Mouse (Mus musculus) neural tube, embryonic 15.5 days (tissue): Measurements from ENCODE around the gene Tln1. TPM values are rescaled to one million over a fixed set of nuclear protein-coding genes. Genes with fewer than 3 reads are reported as not detected.

Source experiments
- ATAC-seq: fragments of 200-750 bp; cut with Nextera tagmentation; 2 replicates; pipeline ENCODE4 v1.8.0; 2017; ENCODE audit warnings: mild to moderate bottlenecking, moderate TSS enrichment, moderate library complexity; ENCODE audit not compliant: low FRiP score
- H3K27ac ChIP-seq: fragments of 300-500 bp; sonication (generic); replicated peaks from 2 replicates; pipeline ENCODE4 v1.5.1; 2015; ENCODE audit warnings: mild to moderate bottlenecking, inconsistent platforms
- H3K27me3 ChIP-seq: fragments of 300-500 bp; sonication (generic); replicated peaks from 2 replicates; pipeline ENCODE4 v1.6.1; 2015; ENCODE audit warnings: inconsistent platforms
- H3K36me3 ChIP-seq: fragments of 300-500 bp; sonication (generic); 2 replicates; pipeline ENCODE4 v1.6.1; 2015; ENCODE audit warnings: inconsistent platforms
- H3K4me1 ChIP-seq: fragments of 300-500 bp; sonication (generic); 2 replicates; pipeline ENCODE4 v1.6.1; 2015; ENCODE audit warnings: inconsistent platforms
- H3K4me2 ChIP-seq: fragments of 300-500 bp; sonication (generic); 2 replicates; pipeline ENCODE4 v1.6.1; 2015; ENCODE audit warnings: inconsistent platforms, mild to moderate bottlenecking, moderate library complexity
- H3K4me3 ChIP-seq: fragments of 300-500 bp; sonication (generic); replicated peaks from 2 replicates; pipeline ENCODE4 v1.5.1; 2015; ENCODE audit warnings: mild to moderate bottlenecking, inconsistent platforms
- H3K9ac ChIP-seq: fragments of 300-500 bp; sonication (generic); replicated peaks from 2 replicates; pipeline ENCODE4 v1.6.1; 2015; ENCODE audit warnings: mild to moderate bottlenecking, inconsistent platforms
- H3K9me3 ChIP-seq: fragments of 300-500 bp; sonication (generic); replicated peaks from 2 replicates; pipeline ENCODE4 v1.6.1; 2016; ENCODE audit warnings: inconsistent platforms
- WGBS: fragments of 180-500 bp; shearing (Covaris S2); methylation state at CpG from one replicate; pipeline ENCODE4 v1.1.7; 2015; ENCODE audit warnings: mixed read lengths; 5-methylcytosine and 5-hydroxymethylcytosine counted together
- polyA plus RNA-seq: library from polyadenylated mRNA; unstranded; fragments of >200 nt; fragmentation: Nextera tagmentation; extraction: Ambion mirVana; gene quantifications from 2 replicates; pipeline ENCODE4 v1.2.1, GENCODE M21; 2015

Gene Tln1
- polyA plus RNA-seq, 1 experiment from 2014 or later, result 70.8 TPM

DNA sequence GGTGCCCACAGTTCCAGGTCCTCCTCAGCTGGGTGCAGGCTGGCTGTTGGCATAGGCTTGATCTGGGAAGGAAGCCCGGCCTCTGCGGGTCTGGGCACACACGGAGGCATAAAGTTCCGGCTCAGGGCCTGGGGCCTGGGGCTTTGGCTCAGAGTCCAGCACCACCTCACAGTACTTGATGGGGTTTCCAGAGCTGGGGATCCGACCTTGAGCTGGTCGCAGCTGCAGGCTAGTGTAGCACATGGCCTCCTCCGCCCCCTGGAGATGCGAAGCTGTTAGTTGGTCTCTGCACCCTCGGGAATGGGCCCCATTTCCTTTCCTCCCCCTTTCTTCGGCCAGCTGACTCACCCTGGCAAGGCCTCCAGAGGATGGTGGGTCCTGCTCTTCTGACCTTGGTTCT lies 79.9 kb downstream of the Tln1 start:
- Histone ChIP-seq H3K9ac (no peak overlapping the region), H3K9me3 (no peaks in the 10 kb centered on the region), H3K27me3 (no peaks in the 10 kb centered on the region), H3K36me3 (no peaks in the 10 kb centered on the region), H3K27ac (no peak overlapping the region), H3K4me2 (no peak overlapping the region), H3K4me3 (no peak overlapping the region), H3K4me1 (0 out of 2 replicates have a peak, but pooled peaks cover 4% of the 10 kb centered on the region)
- WGBS, result 72% methylated on average over 10 of the region's 10 CpGs
- no peak for ATAC-seq

DNA sequence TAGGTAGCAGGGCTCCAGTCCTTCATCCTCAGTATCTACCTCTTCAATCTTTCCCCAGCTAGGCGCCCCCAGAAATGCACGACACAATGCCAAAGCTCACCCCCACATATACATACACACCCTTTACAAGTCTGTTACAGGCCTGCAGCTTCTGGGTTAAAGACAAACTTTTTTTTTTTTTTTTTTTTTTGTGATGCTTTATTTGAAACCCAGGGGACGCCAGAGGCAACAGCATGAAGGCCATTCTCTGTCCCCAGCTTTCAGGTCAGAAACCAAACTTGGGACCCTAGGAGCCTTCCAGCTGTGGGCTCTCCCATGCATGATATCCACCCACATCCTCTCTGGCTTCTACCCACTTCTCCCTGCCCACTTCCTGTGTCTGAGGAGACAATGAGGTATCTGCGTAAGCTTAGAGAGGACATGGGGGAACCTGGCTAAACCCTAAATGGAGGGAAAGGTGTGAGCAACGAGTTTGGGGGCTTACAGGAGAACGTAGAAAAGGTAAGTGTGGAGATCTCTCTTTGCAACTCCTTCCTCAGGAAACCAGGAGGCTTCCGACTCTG lies 80.5 kb downstream of the Tln1 start:
- Histone ChIP-seq H3K4me2 (no peak overlapping the region), H3K9ac (no peak overlapping the region)

More for the DNA sequence above, 80.5 kb downstream of the Tln1 start:
- Histone ChIP-seq H3K4me1 (0 out of 2 replicates have a peak, but pooled peaks cover 4% of the 10 kb centered on the region), H3K9me3 (no peaks in the 10 kb centered on the region), H3K4me3 (no peak overlapping the region), H3K36me3 (no peaks in the 10 kb centered on the region), H3K27ac (no peak overlapping the region), H3K27me3 (no peaks in the 10 kb centered on the region)
- ATAC-seq, result no peak
- 77% methylated on average over 7 of the region's 7 CpGs for WGBS

Other genes starting within 250 kb of the Tln1 start
- gene Rusc2, start 180.7 kb downstream of the Tln1 start, polyA plus RNA-seq, result 69.2 and 82.7 TPM in 2 replicates
- 1.7 and 2.6 TPM in 2 replicates for gene Fam166b, start 133.6 kb downstream of the Tln1 start, polyA plus RNA-seq
- 9.7 and 14.1 TPM in 2 replicates for gene Tesk1, start 120.8 kb downstream of the Tln1 start, polyA plus RNA-seq
- 4.3 and 6.7 TPM in 2 replicates for gene Cd72, start 108.1 kb downstream of the Tln1 start, polyA plus RNA-seq
- 1.9 TPM in 1 of 2 replicates, not detected in the other for gene Sit1, start 79.0 kb downstream of the Tln1 start, polyA plus RNA-seq
- 88.9 and 89.8 TPM in 2 replicates for gene Ccdc107, start 69.8 kb downstream of the Tln1 start, polyA plus RNA-seq
- 5.9 and 15.4 TPM in 2 replicates for gene Arhgef39, start 63.0 kb downstream of the Tln1 start, polyA plus RNA-seq
- 0.17 and 1.3 TPM in 2 replicates for gene Car9, start 55.7 kb downstream of the Tln1 start, polyA plus RNA-seq
- 51.4 and 85.4 TPM in 2 replicates for gene Tpm2, start 38.9 kb downstream of the Tln1 start, polyA plus RNA-seq
- 80.8 and 82.0 TPM in 2 replicates for gene Creb3, start 359 bp downstream of the Tln1 start, polyA plus RNA-seq
- gene Rgp1, start 16.0 kb upstream of the Tln1 start, polyA plus RNA-seq, result 22.0 and 23.9 TPM in 2 replicates
- 48.1 and 54.5 TPM in 2 replicates for gene Gba2, start 16.2 kb upstream of the Tln1 start, polyA plus RNA-seq
- 1.2 and 1.5 TPM in 2 replicates for gene Msmp, start 21.8 kb upstream of the Tln1 start, polyA plus RNA-seq
- gene Npr2, start 69.2 kb upstream of the Tln1 start, polyA plus RNA-seq, result 12.9 and 16.1 TPM in 2 replicates
- gene Spag8, start 90.9 kb upstream of the Tln1 start, polyA plus RNA-seq, result 4.1 and 4.3 TPM in 2 replicates
- gene Hint2, start 93.8 kb upstream of the Tln1 start, polyA plus RNA-seq, result 77.5 and 78.9 TPM in 2 replicates
- gene Tmem8b, start 106.3 kb upstream of the Tln1 start, polyA plus RNA-seq, result 9.1 and 12.4 TPM in 2 replicates
- 1.5 and 1.6 TPM in 2 replicates for gene Fam221b, start 106.5 kb upstream of the Tln1 start, polyA plus RNA-seq
- 0.08 TPM in 1 of 2 replicates, not detected in the other for gene Olfr70, start 138.1 kb upstream of the Tln1 start, polyA plus RNA-seq
- not detected in 2 replicates for gene Olfr71, start 147.6 kb upstream of the Tln1 start, polyA plus RNA-seq
- gene Hrct1, start 164.5 kb upstream of the Tln1 start, polyA plus RNA-seq, result 0.24 and 0.45 TPM in 2 replicates
- 0.05 and 0.06 TPM in 2 replicates for gene Spaar, start 167.3 kb upstream of the Tln1 start, polyA plus RNA-seq
- not detected in 2 replicates for gene Olfr159, start 208.3 kb upstream of the Tln1 start, polyA plus RNA-seq